Mouse (Mus musculus) c-Kit-negative CD71-positive TER-119-positive erythroid progenitor cells, embryonic 14.5 days (primary cell): ENCODE results near the gene Slc27a4.

Source experiments
- DNase-seq: peaks from one replicate; pipeline ENCODE4 v3.0.0-alpha.2; 2013; ENCODE audit warnings: low read depth, low spot score

Gene Slc27a4

DNA sequence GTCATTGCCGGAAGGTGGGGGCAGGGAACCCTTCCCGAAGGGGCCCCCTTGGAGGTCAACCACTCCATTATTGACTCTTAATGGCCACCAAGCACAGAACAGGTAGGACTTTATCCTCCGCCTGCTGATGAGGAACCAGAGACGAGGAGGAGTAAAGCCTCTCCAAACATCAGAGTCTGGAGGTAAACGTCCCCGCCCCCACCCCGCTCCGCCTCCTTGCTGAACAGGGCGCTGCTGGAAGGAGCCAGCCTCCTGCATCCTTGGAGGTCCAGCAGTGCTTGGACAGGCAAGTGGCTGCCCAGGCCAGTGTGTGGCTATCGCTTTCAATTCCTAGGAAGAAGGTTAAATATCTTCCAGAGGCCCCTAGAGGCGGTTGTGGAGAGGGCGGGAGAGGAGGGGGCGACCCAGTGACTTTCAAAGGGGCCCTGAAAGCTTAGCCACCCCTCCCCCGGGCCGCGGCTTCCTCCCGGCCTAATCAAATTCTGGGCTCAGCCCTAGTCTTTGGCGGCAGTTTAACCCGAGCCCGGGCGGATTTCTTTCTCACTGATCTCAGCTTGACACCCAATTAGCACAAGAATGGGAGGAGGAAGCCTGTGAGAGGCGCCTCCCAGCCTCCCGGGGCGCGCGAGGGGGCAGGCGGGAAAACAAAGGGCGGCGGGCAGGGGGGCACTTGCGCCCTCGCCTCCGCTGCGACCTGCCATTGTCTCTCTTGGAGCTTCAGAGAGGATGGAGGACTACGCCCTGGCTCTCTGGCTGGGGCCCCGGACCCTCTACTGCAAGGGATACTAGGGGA, 17.8 kb downstream of the Slc27a4 start, which contains the start of gene Urm1:
Gene Urm1, plus strand, starts transcription at position 51 of the 793 bp plus-strand sequence.
- DNase-seq, result no peak

DNA sequence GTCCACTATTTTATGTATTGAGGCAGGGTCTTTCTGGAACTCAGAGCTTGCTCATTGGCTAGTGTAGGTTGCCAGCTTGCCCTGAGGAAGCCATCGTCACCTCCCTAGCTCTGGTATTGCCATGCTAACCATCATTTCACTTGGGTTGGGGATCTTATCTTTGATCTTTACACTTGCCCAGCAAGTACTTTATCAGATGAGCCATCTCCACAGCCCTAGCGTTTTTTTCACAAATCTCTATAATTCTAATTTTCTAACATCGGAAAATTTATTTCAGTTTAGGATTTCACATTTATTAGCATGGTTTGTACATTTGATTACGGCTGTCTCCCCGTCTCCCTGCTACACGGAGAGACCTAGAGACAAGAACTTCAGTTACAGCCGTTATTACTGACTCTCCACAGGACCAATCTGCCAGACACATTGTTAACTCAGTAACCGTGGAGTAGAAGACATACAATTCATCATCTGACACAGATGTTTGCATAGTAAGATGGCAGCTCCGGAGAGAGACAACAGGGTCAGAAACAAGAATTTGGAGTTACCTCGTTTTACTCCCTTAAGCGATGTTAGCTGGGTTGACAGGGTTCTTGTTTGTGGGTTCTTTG, 24.0 kb downstream of the Slc27a4 start:
- no peak for DNase-seq

DNA sequence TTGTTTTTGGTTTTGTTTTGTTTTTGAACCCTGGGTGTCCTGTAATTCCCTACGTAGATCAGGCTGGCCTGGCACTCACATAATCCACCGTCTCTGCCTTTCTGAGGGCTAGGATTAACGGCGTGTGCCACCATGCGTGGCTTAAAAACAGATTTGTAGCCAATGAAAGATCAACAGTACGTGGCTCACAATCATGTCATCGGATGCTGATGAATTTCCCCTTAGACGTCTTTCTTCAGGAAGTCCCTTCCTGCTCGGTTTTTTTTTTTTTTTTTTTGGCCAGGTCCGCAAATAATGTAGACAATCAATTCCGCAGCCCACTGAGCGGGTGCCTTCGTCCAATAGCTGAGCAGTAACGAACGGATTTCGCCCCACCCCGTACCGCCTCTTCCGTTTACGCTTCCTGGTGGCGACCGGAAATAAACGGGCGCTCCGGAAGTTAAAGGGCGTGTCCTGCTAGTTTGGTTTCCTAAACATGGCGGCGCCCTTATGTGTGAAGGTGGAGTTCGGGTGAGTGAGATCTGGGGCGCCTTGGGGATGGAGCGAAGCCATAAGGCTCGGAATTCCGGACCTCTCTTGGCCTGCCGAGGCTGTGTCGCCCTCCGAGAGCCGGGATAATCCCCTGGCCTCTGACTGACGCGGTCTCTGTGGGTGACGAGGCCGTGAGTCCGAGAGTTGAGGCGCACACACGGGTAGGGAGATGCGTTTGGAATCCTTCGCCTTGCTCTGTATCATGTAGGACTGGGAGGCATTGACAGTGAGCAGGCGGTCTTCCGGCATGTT, 24.7 kb downstream of the Slc27a4 start:
- DNase-seq, result peak; percentile 93

DNA sequence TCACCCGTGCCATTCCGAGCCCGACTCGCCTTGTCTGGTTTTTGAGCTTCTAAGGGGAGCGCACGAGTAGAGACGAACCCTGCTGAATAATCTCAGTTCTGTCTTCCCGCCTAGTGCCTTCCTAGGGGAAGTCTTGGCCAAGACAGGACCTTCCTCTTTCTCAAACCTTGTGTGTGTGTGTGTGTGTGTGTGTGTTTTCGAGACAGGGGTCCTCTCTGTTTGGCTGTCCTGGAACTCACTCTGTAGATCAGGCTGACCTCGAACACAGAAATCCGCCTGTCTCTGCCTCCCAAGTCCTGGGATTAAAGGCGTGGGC, 25.2 kb downstream of the Slc27a4 start:
- DNase-seq, result no peak

DNA sequence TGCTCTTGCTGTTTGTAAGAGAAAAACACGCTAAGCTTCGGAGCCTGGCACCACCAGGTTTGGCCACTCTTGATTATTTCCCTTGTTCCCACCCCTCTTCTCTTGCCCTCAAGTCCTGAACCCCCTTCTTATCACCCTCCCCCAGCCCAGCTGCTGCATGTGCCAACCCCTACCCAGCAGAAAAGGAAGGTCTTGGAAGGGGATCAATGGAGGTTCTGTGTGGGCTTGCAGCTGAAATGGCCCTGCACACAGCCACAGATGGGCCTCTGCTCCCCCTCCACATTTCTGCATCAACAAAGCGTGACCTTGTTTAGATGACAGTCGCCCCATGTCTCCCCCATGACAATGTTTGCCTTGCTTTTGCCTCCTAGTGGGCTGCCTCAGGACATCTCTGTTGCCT, 28.7 kb downstream of the Slc27a4 start:
- no peak for DNase-seq

DNA sequence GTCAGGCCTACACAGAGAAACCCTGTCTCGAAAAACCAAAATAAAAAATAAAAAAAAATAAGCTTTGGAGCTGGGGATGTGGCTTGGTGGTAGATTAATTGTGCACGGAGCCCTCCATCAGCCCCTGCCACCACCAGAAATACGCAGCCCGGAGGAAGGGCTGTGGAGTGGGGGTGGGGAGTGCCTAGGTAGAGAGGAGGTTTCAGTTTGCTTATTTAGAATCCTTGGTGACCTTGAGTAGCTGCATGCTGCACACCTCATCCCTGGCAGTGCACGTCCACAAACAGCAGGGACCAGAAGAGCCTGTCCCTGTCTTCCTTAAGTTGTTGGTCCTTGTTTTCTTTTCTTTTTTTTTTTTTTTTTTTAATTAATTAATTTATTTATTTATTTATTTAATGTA, 31.4 kb downstream of the Slc27a4 start:
- no peak for DNase-seq

DNA sequence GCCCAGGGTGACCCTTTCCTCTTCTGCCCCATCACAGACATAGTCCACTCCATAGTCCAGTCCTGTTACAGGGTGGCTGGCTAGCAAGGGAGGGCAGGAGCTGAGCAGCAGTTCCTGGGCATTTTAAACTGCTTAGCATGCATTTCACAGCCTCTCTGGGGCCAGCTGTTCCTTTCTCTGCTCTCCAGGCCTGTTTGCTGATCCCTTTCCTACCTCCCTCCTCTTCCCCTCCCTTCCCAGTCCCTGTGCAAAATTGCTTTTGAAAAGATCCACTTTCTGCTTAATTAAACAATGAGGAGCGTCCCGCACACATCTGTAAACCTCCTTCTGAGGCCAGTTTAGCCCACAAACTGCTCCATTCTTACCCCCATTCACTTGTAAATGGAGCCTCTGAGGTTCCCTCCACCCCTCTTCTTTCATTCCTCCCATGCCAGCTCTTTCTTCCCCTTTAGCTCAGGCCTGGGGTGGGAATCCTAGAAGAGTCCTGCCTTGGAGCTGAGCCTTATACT, 33.0 kb downstream of the Slc27a4 start:
- DNase-seq, result no peak

DNA sequence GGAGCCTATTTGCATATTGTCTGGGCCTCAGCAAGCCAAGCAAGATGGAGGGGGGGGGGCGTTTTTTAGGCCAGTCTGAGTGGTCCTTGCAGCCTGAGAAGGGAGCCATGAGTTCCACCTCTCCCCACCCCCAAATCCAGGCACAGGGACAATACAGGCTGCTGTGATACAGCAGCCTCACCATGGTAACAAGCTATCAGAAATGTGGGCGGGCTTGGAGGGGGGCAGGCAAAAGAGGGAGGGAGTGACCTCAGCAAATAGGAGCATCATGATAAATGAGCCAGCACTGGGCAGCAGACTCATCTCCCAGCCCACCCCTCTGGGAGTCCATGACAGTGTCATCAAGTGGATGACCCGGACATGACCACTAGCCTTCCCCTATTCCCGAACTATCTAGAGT, 37.0 kb downstream of the Slc27a4 start:
- no peak for DNase-seq

DNA sequence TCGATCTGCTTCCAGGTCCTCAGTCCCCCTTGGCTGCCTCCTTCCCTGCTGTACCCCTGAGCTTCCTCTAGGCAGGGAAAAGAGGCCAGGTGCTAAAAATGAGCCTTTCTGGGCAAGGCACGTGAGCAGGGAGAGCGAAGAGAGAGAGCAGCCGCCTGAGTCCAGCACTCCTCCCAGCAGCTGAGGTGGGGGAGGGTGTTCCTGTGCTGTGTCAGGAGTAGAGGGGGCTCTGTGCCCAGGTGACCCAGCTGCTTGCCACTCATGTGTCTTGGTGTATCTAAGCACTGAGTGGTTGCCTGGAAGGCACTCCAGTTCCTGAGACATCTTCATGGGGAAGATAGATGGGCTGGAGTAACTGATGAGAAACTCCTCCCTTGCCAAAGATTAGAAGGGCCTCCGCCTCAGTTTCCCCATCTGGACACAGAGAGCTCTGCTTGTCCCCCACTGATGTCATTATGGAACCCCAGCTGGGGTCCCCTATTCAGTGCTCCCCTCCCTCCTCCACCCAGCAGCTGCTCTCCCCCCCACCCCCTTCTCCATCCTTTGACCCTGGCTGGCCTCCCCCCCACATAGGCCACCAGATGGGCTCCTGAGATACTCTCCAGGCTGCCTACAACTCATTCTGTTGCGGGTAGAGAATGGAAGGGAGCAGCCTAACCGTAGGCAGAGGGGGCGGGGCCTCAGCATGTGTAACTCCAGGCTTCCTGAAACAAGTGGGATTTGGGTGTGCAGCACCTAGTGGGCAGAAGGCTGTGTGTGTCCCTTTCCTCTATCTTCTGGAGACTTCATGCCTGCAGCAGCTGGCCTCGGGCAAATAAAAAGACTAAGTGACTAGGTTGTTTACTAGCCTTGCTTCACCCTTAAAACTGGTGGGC, 41.0 kb downstream of the Slc27a4 start:
- DNase-seq, result no peak

DNA sequence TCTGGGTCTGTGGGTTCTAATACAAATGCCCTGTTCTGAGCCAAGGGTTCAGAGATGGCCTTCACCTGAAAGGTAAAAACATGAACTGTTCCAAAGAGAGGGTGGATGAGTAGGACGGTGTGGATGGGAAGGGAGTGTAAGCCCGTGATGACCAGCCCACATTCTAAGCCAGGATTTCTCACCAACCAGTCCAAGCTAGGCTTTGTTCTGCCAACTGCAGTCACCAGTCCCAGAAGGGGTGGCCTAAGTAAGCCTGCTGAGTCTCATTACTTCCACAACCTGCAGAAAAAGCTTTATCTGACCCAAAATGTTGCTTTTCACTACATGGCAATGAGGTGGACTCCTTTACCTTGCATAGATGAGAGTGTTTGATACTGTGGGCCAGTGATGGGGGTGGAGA, 41.7 kb downstream of the Slc27a4 start:
- no peak for DNase-seq

DNA sequence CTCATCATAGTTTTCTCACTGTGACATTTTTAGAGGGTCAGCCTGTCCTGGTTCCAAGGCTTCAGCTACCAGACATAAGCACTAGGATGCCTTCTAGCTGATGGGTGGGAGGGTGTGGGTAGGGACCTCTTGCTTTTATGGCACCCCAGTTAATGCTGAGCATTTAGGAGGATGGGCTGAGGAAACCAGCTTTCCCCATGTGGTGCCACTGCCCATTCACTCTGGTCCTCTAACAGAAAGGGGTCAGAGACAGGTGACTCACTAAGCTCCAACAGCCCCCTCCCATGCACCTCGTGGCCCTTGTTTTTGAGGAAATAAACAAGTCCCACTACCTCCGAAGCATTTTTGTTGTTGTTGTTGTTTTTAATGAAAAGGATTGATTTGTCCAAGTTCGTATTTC, 42.2 kb downstream of the Slc27a4 start:
- no peak for DNase-seq

DNA sequence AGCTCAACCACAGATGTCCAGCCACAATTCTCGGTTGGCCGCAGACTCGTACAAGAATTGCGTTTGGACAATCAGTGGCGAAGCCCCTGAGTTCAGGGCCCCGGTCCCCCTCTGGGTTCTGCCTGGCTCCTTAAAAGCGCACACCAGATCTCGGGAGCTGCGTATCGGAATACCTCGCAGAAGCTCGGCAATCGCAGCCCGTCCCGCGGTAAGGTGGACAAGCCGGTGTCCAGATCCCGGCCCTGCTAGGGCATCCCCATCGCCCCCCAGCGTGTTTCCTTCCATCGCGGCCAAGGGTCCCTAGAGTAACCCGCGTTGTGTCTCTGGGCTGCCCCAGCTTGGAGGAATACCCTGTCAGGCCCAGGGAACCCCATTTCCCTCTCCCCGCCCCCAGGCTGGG, 43.2 kb downstream of the Slc27a4 start:
- DNase-seq, result no peak

DNA sequence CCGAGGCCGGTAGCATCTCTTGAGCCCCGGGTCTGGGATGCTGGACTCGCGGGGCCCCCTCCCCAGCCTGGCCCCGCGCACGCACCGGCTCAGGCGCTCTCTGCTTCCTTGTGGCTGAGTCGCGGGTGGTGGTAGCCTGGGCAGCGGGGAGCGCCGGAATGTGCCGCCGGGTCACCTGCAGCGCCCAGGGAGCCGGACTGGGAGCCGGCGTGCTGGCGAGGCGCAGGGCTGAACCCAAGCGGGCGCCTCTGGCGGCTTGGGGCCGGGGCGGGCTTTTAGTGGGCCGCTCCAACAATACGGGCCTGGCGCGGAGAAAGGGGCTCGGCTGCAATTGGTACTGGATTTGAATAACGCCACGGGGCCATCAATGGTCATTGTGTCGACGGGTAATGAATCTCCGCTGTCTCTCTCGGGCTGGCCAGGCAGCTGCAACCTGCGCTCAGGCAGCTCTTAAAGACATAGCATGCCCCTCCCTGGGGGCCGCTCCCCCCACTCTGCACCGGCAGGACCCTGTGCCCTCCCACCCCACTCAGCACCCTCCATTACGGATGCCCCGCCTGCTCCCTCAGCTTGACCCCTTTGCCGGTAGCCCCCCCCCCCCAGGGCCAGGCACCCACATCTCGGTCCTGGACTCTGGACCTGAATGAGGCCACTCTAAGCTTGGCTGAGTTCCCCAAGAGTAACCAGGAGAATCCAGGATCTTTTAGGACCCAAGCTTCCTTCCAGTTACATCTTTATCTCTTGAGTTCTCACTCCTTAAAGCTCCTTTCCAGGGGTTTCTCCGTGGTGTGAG, 43.8 kb downstream of the Slc27a4 start:
- DNase-seq, result no peak

DNA sequence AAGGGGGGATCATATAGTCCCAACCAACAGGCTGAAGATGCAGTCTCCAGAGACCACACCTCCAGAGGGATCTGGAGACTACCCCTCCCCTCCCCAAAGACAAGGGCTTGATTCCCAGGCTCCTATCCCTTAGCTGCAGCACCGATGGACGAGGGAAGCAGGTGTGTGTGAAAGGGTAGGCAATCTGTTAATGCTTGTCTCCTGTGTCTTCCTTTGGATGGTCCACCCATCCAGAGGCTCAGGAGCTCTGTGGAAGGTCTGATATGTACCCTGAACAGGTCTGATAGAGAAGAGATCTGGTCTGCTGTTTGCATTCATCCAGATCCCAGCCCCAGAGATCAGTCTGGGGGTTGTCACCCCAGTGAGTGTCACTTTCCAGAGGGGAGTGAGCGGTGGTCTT, 44.5 kb downstream of the Slc27a4 start:
- DNase-seq, result no peak

DNA sequence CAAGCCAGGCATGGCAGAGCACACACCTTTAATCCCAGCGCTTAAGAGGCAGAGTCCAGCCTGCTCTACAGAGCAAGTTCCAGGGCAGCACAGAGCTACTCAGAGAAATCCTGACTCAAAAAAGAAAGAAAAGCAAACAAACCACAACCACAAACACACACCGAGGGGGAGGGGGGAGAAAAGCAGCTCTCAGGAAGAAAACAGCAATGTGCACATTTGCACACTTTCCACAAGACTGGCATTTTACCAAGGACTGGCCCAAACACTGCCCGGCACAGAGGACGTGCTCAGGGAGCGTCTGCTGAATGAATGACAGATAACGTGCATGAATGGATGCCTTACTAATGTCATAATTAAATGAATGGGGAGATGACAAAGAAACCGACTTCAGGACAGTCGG, 46.6 kb downstream of the Slc27a4 start:
- no peak for DNase-seq

DNA sequence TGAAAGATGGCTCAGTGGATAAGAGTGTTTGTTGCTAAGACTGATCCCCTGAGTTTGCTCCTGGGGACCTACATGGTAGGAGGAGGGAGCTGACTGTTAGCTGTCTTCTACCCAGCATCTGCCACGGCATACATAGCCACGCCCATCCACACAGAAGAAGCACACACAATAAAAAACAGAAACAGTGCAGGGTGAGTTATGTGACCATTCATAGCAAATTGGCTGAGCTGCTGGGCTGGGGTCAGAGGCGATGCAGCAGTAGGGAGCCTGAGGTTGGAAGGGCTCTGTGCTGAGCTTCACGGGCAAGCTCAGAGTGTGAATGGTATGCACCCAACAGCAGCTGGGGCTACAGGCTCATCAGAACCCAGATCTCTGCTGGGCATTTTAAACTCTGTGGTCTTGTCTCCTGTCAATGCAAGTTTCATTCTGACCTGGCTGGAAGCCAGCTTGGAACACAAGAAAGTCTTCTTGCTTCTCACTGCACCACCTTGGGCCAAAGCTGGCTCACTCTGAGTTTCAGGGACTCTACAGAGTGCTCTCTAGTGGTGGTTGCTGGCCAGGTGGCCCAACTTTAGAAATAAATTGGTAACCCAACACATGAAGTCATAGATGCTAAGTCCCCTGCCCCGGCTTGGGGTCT, 47.5 kb downstream of the Slc27a4 start:
- DNase-seq, result no peak

DNA sequence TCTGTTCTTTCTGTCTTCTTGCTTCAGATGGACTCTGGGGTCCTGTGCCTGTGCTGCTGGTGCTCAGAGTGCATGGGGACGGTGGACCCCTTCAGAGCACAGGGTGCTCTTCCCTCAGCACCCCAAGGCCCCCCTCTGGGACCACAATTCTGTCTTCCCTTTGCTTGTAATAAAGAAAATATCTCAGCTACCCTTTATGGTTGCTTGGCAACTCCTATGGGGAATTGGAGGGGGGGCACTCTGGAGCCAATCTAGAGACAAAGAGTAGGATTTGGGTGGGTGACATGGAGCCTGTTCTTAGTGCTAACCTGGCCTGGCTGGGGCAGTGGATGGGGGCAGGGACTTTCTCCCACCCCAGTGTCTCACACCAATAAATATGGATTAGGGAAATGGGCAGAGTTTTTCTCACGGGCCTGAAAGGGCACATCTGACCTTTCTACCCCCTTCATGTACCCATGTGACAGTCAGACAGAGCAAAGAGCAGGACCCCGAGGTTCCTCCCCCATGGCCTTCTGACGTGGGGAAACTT, 50.6 kb downstream of the Slc27a4 start:
- no peak for DNase-seq

DNA sequence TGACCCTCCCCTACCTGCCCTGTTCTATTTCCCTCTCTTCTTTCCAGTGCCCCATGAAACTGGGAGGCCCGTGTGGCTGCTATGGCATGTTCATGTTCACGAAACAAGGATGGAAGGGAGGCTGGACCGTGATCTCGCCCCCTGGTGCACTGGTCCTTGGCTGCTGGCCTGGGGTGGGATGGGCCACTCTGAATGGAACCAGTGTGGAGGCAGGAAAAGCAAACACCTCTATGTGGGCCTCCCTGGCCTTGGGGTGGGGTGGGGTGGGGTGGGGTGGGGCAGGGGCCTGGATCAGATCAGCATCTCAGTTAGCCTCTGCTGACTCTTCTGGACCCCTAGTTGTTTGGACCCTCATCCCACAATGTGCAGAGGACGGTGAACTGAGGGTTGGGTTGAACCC, 51.3 kb downstream of the Slc27a4 start:
- no peak for DNase-seq

DNA sequence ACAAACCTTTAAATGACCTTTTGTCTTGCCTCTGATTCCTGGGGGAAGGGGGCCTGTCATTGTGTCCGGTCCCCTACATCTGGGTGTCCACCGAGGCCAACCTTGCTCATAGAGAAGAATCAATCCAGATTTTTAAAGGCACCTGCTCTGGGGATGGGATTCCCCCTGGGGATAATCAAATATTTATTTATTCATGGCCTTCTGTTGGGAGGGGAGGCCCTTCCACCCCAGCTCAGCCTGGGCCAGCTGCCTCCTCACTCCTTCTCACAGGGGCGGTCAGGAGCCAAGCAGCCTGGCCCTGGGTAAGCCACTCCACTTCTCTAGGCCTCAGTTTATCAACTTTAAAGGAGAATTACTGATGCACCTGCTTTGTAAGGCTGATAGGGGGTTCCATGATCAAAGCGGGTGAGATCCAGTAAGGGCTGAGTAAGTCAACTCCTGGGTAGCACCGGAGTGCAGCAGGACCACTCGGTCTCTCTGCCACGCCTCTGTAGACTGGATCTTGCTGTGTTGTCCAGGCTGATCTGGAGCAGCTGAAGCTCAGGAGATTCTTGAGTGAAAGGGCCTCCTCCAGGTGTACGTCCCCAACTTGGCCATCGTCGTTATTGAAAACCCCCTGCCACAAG, 53.3 kb downstream of the Slc27a4 start:
- DNase-seq, result no peak
